Mouse (Mus musculus): ENCODE results near the gene Gfod2. TPM values are rescaled to one million over a fixed set of nuclear protein-coding genes. Genes with fewer than 3 reads are reported as not detected.

Gene Gfod2
- polyA plus RNA-seq, 1 experiment from 2014 or later: 82.7 TPM

GRCm38 (mm10) chr8:105700966-105701824 is 57.3 kb downstream of the Gfod2 start, which contains the start of the genes Acd and Pard6a:
TSS of gene Acd (minus strand) at chr8:105701102.
TSS of gene Pard6a (plus strand) at chr8:105701148.
- peaks cover 22% of the 10 kb centered on the region for H3K4me1 ChIP-seq (ENCODE audit: control insufficient read depth, insufficient read depth, low read depth, low read length)
- H3K27ac ChIP-seq (ENCODE audit: low read depth, low read length): peak within 1 kb of the TSS; percentile 95
- peak within 1 kb of the TSS; percentile 80 for H3K9ac ChIP-seq (ENCODE audit: low read depth, low read length)
- H3K36me3 ChIP-seq (ENCODE audit: control insufficient read depth, insufficient read depth, low read length): peaks cover 30% of the 10 kb centered on the region
- no peaks in the 10 kb centered on the region for H3K9me3 ChIP-seq (ENCODE audit: control insufficient read depth, low read length)
- WGBS: under 1% methylated on average over 59 of the region's 60 CpGs
- H3K4me2 ChIP-seq (ENCODE audit: low read length): peak within 1 kb of the TSS; percentile 98
- no peaks in the 10 kb centered on the region for H3K27me3 ChIP-seq (replicated peaks; ENCODE audit: control insufficient read depth, insufficient read depth, low read length)
- ATAC-seq: peak; percentile 71
- H3K4me3 ChIP-seq (ENCODE audit: low read length): peak within 1 kb of the TSS; percentile 82

GRCm38 (mm10) chr8:105700566-105700965 is 57.9 kb downstream of the Gfod2 start:
- Histone ChIP-seq H3K4me2 (ENCODE audit: low read length) (peak overlapping the region; percentile 98), H3K4me3 (ENCODE audit: low read length) (peak overlapping the region; percentile 82), H3K9me3 (ENCODE audit: control insufficient read depth, low read length) (no peaks in the 10 kb centered on the region), H3K27ac (ENCODE audit: low read depth, low read length) (peak overlapping the region; percentile 95), H3K36me3 (ENCODE audit: control insufficient read depth, insufficient read depth, low read length) (peaks cover 32% of the 10 kb centered on the region), H3K27me3 (replicated peaks; ENCODE audit: control insufficient read depth, insufficient read depth, low read length) (no peaks in the 10 kb centered on the region), H3K9ac (ENCODE audit: low read depth, low read length) (peak overlapping the region; percentile 80), H3K4me1 (ENCODE audit: control insufficient read depth, insufficient read depth, low read depth, low read length) (peaks cover 24% of the 10 kb centered on the region)
- under 1% methylated on average over 21 of the region's 21 CpGs for WGBS
- ATAC-seq: peak; percentile 60

GRCm38 (mm10) chr8:105699488-105700215 is 58.8 kb downstream of the Gfod2 start:
- no peaks in the 10 kb centered on the region for H3K9me3 ChIP-seq (ENCODE audit: control insufficient read depth, low read length)
- WGBS: 85% methylated on average over 11 of the region's 11 CpGs
- H3K27ac ChIP-seq (ENCODE audit: low read depth, low read length): no peak overlapping the region; the same call in 1 of the 2 replicates
- H3K9ac ChIP-seq (ENCODE audit: low read depth, low read length): peak overlapping the region; percentile 80
- H3K36me3 ChIP-seq (ENCODE audit: control insufficient read depth, insufficient read depth, low read length): peaks cover 33% of the 10 kb centered on the region
- peak overlapping the region; percentile 98 for H3K4me2 ChIP-seq (ENCODE audit: low read length)
- peaks cover 30% of the 10 kb centered on the region for H3K4me1 ChIP-seq (ENCODE audit: control insufficient read depth, insufficient read depth, low read depth, low read length)
- peak overlapping the region; percentile 82 for H3K4me3 ChIP-seq (ENCODE audit: low read length)
- ATAC-seq: no peak
- no peaks in the 10 kb centered on the region for H3K27me3 ChIP-seq (replicated peaks; ENCODE audit: control insufficient read depth, insufficient read depth, low read length)

GRCm38 (mm10) chr8:105698734-105699133 is 59.7 kb downstream of the Gfod2 start:
- Histone ChIP-seq H3K4me3 (ENCODE audit: low read length) (no peak overlapping the region), H3K27me3 (replicated peaks; ENCODE audit: control insufficient read depth, insufficient read depth, low read length) (no peaks in the 10 kb centered on the region), H3K9ac (ENCODE audit: low read depth, low read length) (no peak overlapping the region), H3K4me1 (ENCODE audit: control insufficient read depth, insufficient read depth, low read depth, low read length) (peaks cover 30% of the 10 kb centered on the region), H3K27ac (ENCODE audit: low read depth, low read length) (no peak overlapping the region), H3K4me2 (ENCODE audit: low read length) (no peak overlapping the region), H3K9me3 (ENCODE audit: control insufficient read depth, low read length) (no peaks in the 10 kb centered on the region), H3K36me3 (ENCODE audit: control insufficient read depth, insufficient read depth, low read length) (peaks cover 28% of the 10 kb centered on the region)
- ATAC-seq: no peak
- 83% methylated on average over 5 of the region's 5 CpGs for WGBS

GRCm38 (mm10) chr8:105697196-105697780 is 61.2 kb downstream of the Gfod2 start:
- no peaks in the 10 kb centered on the region for H3K27me3 ChIP-seq (replicated peaks; ENCODE audit: control insufficient read depth, insufficient read depth, low read length)
- peaks cover 26% of the 10 kb centered on the region for H3K4me1 ChIP-seq (ENCODE audit: control insufficient read depth, insufficient read depth, low read depth, low read length)
- no peak overlapping the region for H3K4me2 ChIP-seq (ENCODE audit: low read length)
- no peaks in the 10 kb centered on the region for H3K9me3 ChIP-seq (ENCODE audit: control insufficient read depth, low read length)
- no peak for ATAC-seq
- H3K9ac ChIP-seq (ENCODE audit: low read depth, low read length): no peak overlapping the region
- no peak overlapping the region for H3K4me3 ChIP-seq (ENCODE audit: low read length)
- H3K36me3 ChIP-seq (ENCODE audit: control insufficient read depth, insufficient read depth, low read length): peaks cover 26% of the 10 kb centered on the region
- WGBS: 91% methylated on average over 17 of the region's 17 CpGs
- H3K27ac ChIP-seq (ENCODE audit: low read depth, low read length): no peak overlapping the region

- Histone ChIP-seq H3K4me1 (ENCODE audit: control insufficient read depth, insufficient read depth, low read depth, low read length) (peaks cover 18% of the 10 kb centered on the region), H3K27ac (ENCODE audit: low read depth, low read length) (peak overlapping the region; percentile 85), H3K36me3 (ENCODE audit: control insufficient read depth, insufficient read depth, low read length) (peaks cover 26% of the 10 kb centered on the region), H3K4me3 (ENCODE audit: low read length) (peak overlapping the region; percentile 60), H3K27me3 (replicated peaks; ENCODE audit: control insufficient read depth, insufficient read depth, low read length) (no peaks in the 10 kb centered on the region), H3K9me3 (ENCODE audit: control insufficient read depth, low read length) (no peaks in the 10 kb centered on the region), H3K9ac (ENCODE audit: low read depth, low read length) (peak overlapping the region; percentile 82), H3K4me2 (ENCODE audit: low read length) (peak overlapping the region; percentile 72)
- no peak for ATAC-seq
- 81% methylated on average over 30 of the region's 30 CpGs for WGBS
Observed at GRCm38 (mm10) chr8:105695080-105695780, 63.2 kb downstream of the Gfod2 start.

GRCm38 (mm10) chr8:105694051-105694799 is 64.2 kb downstream of the Gfod2 start:
- peak overlapping the region; percentile 82 for H3K9ac ChIP-seq (ENCODE audit: low read depth, low read length)
- peaks cover 23% of the 10 kb centered on the region for H3K36me3 ChIP-seq (ENCODE audit: control insufficient read depth, insufficient read depth, low read length)
- ATAC-seq: peak; percentile 53
- peak overlapping the region; percentile 72 for H3K4me2 ChIP-seq (ENCODE audit: low read length)
- no peaks in the 10 kb centered on the region for H3K27me3 ChIP-seq (replicated peaks; ENCODE audit: control insufficient read depth, insufficient read depth, low read length)
- peak overlapping the region; percentile 60 for H3K4me3 ChIP-seq (ENCODE audit: low read length)
- WGBS: 6% methylated on average over 27 of the region's 40 CpGs
- peak overlapping the region; percentile 85 for H3K27ac ChIP-seq (ENCODE audit: low read depth, low read length)
- H3K4me1 ChIP-seq (ENCODE audit: control insufficient read depth, insufficient read depth, low read depth, low read length): peaks cover 9% of the 10 kb centered on the region
- H3K9me3 ChIP-seq (ENCODE audit: control insufficient read depth, low read length): no peaks in the 10 kb centered on the region

- H3K9me3 ChIP-seq (ENCODE audit: control insufficient read depth, low read length): no peaks in the 10 kb centered on the region
- peaks cover 9% of the 10 kb centered on the region for H3K4me1 ChIP-seq (ENCODE audit: control insufficient read depth, insufficient read depth, low read depth, low read length)
- peak overlapping the region; percentile 60 for H3K4me3 ChIP-seq (ENCODE audit: low read length)
- WGBS: 1% methylated on average over 28 of the region's 30 CpGs
- peak; percentile 72 for ATAC-seq
- no peaks in the 10 kb centered on the region for H3K27me3 ChIP-seq (replicated peaks; ENCODE audit: control insufficient read depth, insufficient read depth, low read length)
- H3K4me2 ChIP-seq (ENCODE audit: low read length): peak overlapping the region; percentile 72
- H3K9ac ChIP-seq (ENCODE audit: low read depth, low read length): peak overlapping the region; percentile 82
- peaks cover 21% of the 10 kb centered on the region for H3K36me3 ChIP-seq (ENCODE audit: control insufficient read depth, insufficient read depth, low read length)
- H3K27ac ChIP-seq (ENCODE audit: low read depth, low read length): peak overlapping the region; percentile 85
Observed at GRCm38 (mm10) chr8:105693648-105694047, 64.8 kb downstream of the Gfod2 start.
